Mouse (Mus musculus) midbrain, embryonic 14.5 days (tissue): ENCODE results near the gene Zfp580. TPM values are rescaled to one million over a fixed set of nuclear protein-coding genes. Genes with fewer than 3 reads are reported as not detected.

Source experiments
- ATAC-seq: fragments of 200-750 bp; cut with Nextera tagmentation; 2 replicates; pipeline ENCODE4 v1.8.0; 2017; ENCODE audit warnings: moderate number of reproducible peaks, moderate library complexity; ENCODE audit not compliant: low FRiP score, low TSS enrichment
- DNase-seq: peaks from one replicate; pipeline ENCODE4 v3.0.0-alpha.2; 2015
- H3K27ac ChIP-seq: fragments of 300-500 bp; sonication (generic); replicated peaks from 2 replicates; pipeline ENCODE4 v1.5.1; 2014; ENCODE audit warnings: mild to moderate bottlenecking, low read depth, low read length, moderate library complexity
- H3K27me3 ChIP-seq: fragments of 300-500 bp; sonication (generic); 2 replicates; pipeline ENCODE4 v1.6.1; 2014; ENCODE audit warnings: low read length, control low read depth, mixed read lengths; ENCODE audit not compliant: control insufficient read depth, insufficient read depth
- H3K36me3 ChIP-seq: fragments of 300-500 bp; sonication (generic); 2 replicates; pipeline ENCODE4 v1.6.1; 2014; ENCODE audit warnings: low read length, control low read depth; ENCODE audit not compliant: control insufficient read depth, insufficient read depth
- H3K4me1 ChIP-seq: fragments of 300-500 bp; sonication (generic); 2 replicates; pipeline ENCODE4 v1.6.1; 2014; ENCODE audit warnings: mild to moderate bottlenecking, antibody characterized with exemption, low read length, control low read depth; ENCODE audit not compliant: control insufficient read depth, insufficient read depth
- H3K4me2 ChIP-seq: fragments of 300-500 bp; sonication (generic); 2 replicates; pipeline ENCODE4 v1.6.1; 2014; ENCODE audit warnings: mild to moderate bottlenecking, low read length, moderate library complexity
- H3K4me3 ChIP-seq: fragments of 300-500 bp; sonication (generic); replicated peaks from 2 replicates; pipeline ENCODE4 v1.5.1; 2014; ENCODE audit warnings: low read depth, low read length
- H3K9ac ChIP-seq: fragments of 300-500 bp; sonication (generic); replicated peaks from 2 replicates; pipeline ENCODE4 v1.6.1; 2014; ENCODE audit warnings: mild to moderate bottlenecking, low read length, moderate library complexity
- H3K9me3 ChIP-seq: fragments of 300-500 bp; sonication (generic); 2 replicates; pipeline ENCODE4 v1.6.1; 2016; ENCODE audit warnings: low read length, control low read depth, mixed read lengths; ENCODE audit not compliant: control insufficient read depth
- WGBS: fragments of 180-500 bp; shearing (Covaris S2); extraction: QIAGEN DNeasy Blood & Tissue Kit; methylation state at CpG from one replicate; pipeline ENCODE4 v1.1.7; 2014; 5-methylcytosine and 5-hydroxymethylcytosine counted together
- polyA plus RNA-seq: library from polyadenylated mRNA; unstranded; fragments of >200 nt; fragmentation: Nextera tagmentation; extraction: Ambion mirVana; gene quantifications from 2 replicates; pipeline ENCODE4 v1.2.1, GENCODE M21; 2014

The Zfp580 gene
- polyA plus RNA-seq, 1 experiment from 2014 or later = 104 TPM

DNA sequence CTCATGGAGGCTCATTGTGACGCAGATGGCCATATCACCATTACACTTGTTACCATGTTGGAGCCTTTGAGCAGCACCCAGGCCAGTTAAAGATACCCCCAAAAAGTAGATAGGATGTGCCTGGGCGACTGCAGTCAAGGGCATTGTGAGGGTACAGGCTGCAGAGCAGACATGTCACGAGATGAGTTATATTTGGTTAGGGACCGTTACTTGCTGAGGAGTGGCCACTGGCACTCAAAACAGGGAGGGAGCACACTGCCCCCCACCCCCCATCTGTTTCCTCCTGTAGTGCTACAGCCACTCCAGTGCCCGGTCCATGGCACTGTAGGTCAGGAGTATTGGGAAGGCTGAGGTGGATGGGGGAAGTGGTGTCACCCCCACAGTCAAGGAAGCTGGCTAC, 47.4 kb downstream of the Zfp580 start:
- no peaks in the 10 kb centered on the region for H3K27me3 ChIP-seq
- WGBS = 97% methylated on average over 5 of the region's 5 CpGs
- H3K9me3 ChIP-seq = no peaks in the 10 kb centered on the region
- no peak overlapping the region for H3K27ac ChIP-seq
- H3K9ac ChIP-seq = no peak overlapping the region
- peaks cover 56% of the 10 kb centered on the region for H3K36me3 ChIP-seq
- no peak overlapping the region for H3K4me3 ChIP-seq
- H3K4me2 ChIP-seq = no peak overlapping the region
- ATAC-seq (no peak), DNase-seq (no peak)
- H3K4me1 ChIP-seq = no peaks in the 10 kb centered on the region

DNA sequence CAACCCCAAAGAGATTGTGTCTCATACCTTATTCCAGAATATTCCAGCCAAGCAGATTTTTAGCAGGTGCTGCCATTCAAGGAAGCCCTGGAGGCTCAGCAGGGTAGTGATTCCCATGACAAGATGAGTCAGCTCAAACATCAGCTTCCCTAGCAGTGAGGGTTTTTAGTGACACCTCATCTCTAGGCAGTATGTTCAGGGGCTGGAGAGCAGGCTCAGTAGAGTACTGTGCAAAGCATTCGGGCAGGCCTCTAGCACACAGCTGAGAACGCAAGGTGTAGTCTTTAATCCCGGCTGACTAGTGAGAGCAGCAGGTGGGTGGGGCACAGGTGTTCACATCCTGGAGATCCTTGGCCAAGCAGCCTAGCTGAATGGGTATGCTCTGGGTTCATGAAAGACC, 48.5 kb downstream of the Zfp580 start:
- H3K27me3 ChIP-seq = no peaks in the 10 kb centered on the region
- H3K9ac ChIP-seq = no peak overlapping the region
- H3K4me1 ChIP-seq = no peaks in the 10 kb centered on the region
- 91% methylated on average over 3 of the region's 3 CpGs for WGBS
- H3K9me3 ChIP-seq = no peaks in the 10 kb centered on the region
- H3K27ac ChIP-seq = no peak overlapping the region
- ATAC-seq = no peak
- no peak overlapping the region for H3K4me2 ChIP-seq
- H3K4me3 ChIP-seq = no peak overlapping the region
- H3K36me3 ChIP-seq = peaks cover 46% of the 10 kb centered on the region
- DNase-seq = no peak

DNA sequence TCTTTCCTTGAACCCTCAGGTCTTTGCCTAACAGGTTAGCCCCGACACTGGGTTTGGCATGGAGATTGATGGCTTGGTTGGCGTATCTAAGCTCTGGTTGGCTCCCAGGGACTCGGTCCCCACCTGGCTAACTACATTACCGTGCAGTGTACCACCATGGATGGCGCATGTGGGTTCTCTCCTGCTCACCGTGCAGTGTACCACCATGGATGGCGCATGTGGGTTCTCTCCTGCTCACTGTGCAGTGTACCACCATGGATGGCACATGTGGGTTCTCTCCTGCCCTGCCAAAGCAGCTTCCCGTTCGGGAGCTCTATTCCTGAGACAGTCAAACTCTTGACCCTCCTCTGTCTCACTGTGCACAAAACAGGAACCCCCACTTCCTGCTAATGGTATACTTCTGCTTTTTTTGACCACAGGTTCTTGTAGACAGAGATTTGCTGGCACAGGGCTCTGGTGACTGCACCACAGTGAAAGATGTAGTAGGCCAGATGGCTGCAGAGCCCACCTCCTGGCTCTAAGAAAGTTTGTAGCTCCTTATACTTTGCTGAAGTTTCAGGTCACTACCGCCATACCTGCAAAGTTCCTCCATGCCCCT, 49.8 kb downstream of the Zfp580 start:
- WGBS = 95% methylated on average over 10 of the region's 10 CpGs
- ATAC-seq = no peak
- H3K9ac ChIP-seq = no peak overlapping the region

DNA sequence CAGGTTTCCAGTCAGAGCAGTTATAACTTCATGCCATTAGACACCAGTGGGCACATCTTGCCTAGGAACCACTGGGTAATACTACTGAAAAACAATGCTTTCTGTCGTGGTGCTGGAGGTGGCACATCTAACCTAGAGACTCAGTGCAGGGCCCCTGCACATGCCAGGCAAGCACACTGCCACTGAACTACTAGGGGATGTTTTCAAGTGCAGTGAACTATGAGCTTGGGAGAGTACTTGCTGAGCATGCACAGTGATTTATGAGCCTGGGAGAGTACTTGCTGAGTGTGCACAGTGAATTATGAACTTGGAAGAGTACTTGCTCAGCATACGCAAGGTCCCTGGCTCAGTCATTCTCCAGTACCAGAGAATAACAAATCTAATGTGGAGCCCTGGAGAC, 51.2 kb downstream of the Zfp580 start:
- 88% methylated on average over 2 of the region's 2 CpGs for whole genome bisulfite sequencing
- Histone ChIP-seq H3K36me3 (peaks cover 18% of the 10 kb centered on the region), H3K9me3 (no peaks in the 10 kb centered on the region), H3K9ac (no peak overlapping the region), H3K4me1 (no peaks in the 10 kb centered on the region), H3K4me3 (no peak overlapping the region), H3K27ac (no peak overlapping the region), H3K4me2 (no peak overlapping the region), H3K27me3 (no peaks in the 10 kb centered on the region)
- DNase-seq (no peak), ATAC-seq (no peak)

More for the DNA sequence above, 49.8 kb downstream of the Zfp580 start:
- no peak overlapping the region for H3K4me3 ChIP-seq
- peaks cover 32% of the 10 kb centered on the region for H3K36me3 ChIP-seq
- H3K27ac ChIP-seq = no peak overlapping the region
- no peak overlapping the region for H3K4me2 ChIP-seq
- DNase-seq = no peak
- no peaks in the 10 kb centered on the region for H3K9me3 ChIP-seq
- no peaks in the 10 kb centered on the region for H3K27me3 ChIP-seq
- H3K4me1 ChIP-seq = no peaks in the 10 kb centered on the region

Other genes starting within 250 kb of the Zfp580 start
- gene Ube2s, start 238.9 kb upstream of the Zfp580 start, polyA plus RNA-seq = 290 and 338 TPM in 2 replicates
- gene Shisa7, start 206.8 kb upstream of the Zfp580 start, polyA plus RNA-seq = 14.0 and 19.4 TPM in 2 replicates
- gene Isoc2b, start 181.3 kb upstream of the Zfp580 start, polyA plus RNA-seq = 3.5 and 6.6 TPM in 2 replicates
- gene Isoc2a, start 174.4 kb upstream of the Zfp580 start, polyA plus RNA-seq = 0.43 and 0.54 TPM in 2 replicates
- gene Gm36210, start 145.0 kb upstream of the Zfp580 start, polyA plus RNA-seq = 0.55 TPM in 1 of 2 replicates, not detected in the other
- 4.6 and 5.1 TPM in 2 replicates for gene Zfp628, start 136.3 kb upstream of the Zfp580 start, polyA plus RNA-seq
- 24.0 and 28.9 TPM in 2 replicates for gene Nat14, start 129.5 kb upstream of the Zfp580 start, polyA plus RNA-seq
- 0.12 and 0.84 TPM in 2 replicates for gene Ssc5d, start 125.8 kb upstream of the Zfp580 start, polyA plus RNA-seq
- gene Sbk2, start 87.1 kb upstream of the Zfp580 start, polyA plus RNA-seq = not detected in 2 replicates
- gene Sbk3, start 80.4 kb upstream of the Zfp580 start, polyA plus RNA-seq = 0.59 and 0.89 TPM in 2 replicates
- gene Zfp579, start 55.4 kb upstream of the Zfp580 start, polyA plus RNA-seq = 69.3 and 76.5 TPM in 2 replicates
- gene Zfp524, start 37.1 kb upstream of the Zfp580 start, polyA plus RNA-seq = 8.4 and 9.4 TPM in 2 replicates
- gene Fiz1, start 36.8 kb upstream of the Zfp580 start, polyA plus RNA-seq = 36.2 and 38.0 TPM in 2 replicates
- 1.3 TPM in 1 of 2 replicates, not detected in the other for gene Gm44973, start 36.0 kb upstream of the Zfp580 start, polyA plus RNA-seq
- 6.8 and 8.3 TPM in 2 replicates for gene Zfp865, start 31.2 kb upstream of the Zfp580 start, polyA plus RNA-seq
- 47.0 and 63.6 TPM in 2 replicates for gene Ccdc106, start 31.0 kb upstream of the Zfp580 start, polyA plus RNA-seq
- not detected in 2 replicates for gene 4632433K11Rik, start 17.4 kb upstream of the Zfp580 start, polyA plus RNA-seq
- gene Zfp784, start 13.1 kb upstream of the Zfp580 start, polyA plus RNA-seq = 9.1 and 10.8 TPM in 2 replicates
- 111 and 115 TPM in 2 replicates for gene U2af2, start 10.6 kb downstream of the Zfp580 start, polyA plus RNA-seq
- 104 and 119 TPM in 2 replicates for gene Epn1, start 28.7 kb downstream of the Zfp580 start, polyA plus RNA-seq
- not detected in 2 replicates for gene Rfpl4, start 65.4 kb downstream of the Zfp580 start, polyA plus RNA-seq
- 0.36 and 0.41 TPM in 2 replicates for gene Rasl2-9, start 74.4 kb downstream of the Zfp580 start, polyA plus RNA-seq
- gene Vmn1r55, start 98.1 kb downstream of the Zfp580 start, polyA plus RNA-seq = 0.01 TPM in 1 of 2 replicates, not detected in the other
- not detected in 2 replicates for gene Vmn1r56, start 145.2 kb downstream of the Zfp580 start, polyA plus RNA-seq
- not detected in 2 replicates for gene Vmn1r57, start 167.0 kb downstream of the Zfp580 start, polyA plus RNA-seq